Mouse (Mus musculus): ENCODE results near the gene Oas1c. TPM values are rescaled to one million over a fixed set of nuclear protein-coding genes. Genes with fewer than 3 reads are reported as not detected.

The Oas1c gene
- polyA plus RNA-seq, 1 experiment = 6.2 TPM

DNA sequence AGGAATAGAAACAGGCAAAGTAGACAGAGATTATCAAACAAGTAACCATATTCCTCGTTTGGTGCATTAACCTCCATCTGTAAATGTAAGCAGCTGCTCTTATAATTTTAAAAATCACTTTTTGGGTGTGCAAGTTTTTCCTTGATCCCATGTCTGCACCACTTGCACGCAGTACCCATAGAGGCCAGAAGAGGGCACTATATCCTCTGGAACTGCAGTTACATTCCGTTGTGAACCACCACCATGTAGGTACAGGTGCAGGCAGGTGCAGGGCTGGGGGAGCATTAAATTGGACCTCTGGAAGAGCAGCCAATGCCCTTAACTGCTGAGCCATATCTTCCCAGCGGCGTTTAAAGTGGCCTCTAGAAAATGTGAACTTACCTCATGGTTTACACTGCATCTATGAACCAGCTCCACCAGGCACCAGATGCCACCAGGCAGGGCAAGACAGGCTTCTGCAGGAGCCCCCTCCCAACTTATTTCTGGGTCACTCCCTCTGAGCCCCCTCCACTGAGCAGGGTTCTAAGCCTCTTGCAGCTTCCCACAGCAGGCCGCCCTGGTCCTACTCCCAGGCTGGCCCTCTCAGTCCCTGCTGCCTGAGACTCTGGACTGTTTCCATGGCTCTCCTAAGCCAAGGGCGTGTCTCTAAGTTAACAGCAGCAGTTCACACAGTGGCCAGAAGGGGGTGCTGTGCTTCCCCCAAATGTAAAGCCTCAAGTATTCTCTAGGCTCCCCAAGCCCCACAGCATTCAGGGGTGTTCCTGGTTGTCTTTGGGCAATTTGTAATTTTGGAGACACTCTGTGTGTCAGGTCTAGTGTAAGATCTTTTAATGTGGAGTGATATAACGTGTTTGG is 24.6 kb upstream of the Oas1c start:
- H3K36me3 ChIP-seq (ENCODE audit: control insufficient read depth, insufficient read depth, low read length) = no peaks in the 10 kb centered on the region
- no peak for TF ChIP-seq POLR2A (IDR thresholded peaks at IDR 0.05; ENCODE audit: low read depth, low read length)
- TF ChIP-seq CTCF (IDR thresholded peaks at IDR 0.05; ENCODE audit: extremely low read depth, insufficient read depth, insufficient read length, insufficient replicate concordance) = peak; percentile 40; the same call in 1 of the 2 replicates
- H3K27ac ChIP-seq (ENCODE audit: insufficient read depth, low read length) = no peak overlapping the region
- peaks cover 3% of the 10 kb centered on the region; the same call in 1 of the 2 replicates for H3K27me3 ChIP-seq (ENCODE audit: control insufficient read depth, insufficient read depth, low read length)
- H3K4me3 ChIP-seq (ENCODE audit: extremely low read depth, insufficient read depth, insufficient read length) = no peak overlapping the region
- H3K4me1 ChIP-seq (ENCODE audit: control insufficient read depth, insufficient read depth, insufficient read length) = no peaks in the 10 kb centered on the region
- WGBS = 12% methylated on average over 8 of the region's 8 CpGs
- peak; percentile 23 to 43 for DNase-seq (ENCODE audit: low read depth in 1 of 2, low spot score in 2 of 2)

DNA sequence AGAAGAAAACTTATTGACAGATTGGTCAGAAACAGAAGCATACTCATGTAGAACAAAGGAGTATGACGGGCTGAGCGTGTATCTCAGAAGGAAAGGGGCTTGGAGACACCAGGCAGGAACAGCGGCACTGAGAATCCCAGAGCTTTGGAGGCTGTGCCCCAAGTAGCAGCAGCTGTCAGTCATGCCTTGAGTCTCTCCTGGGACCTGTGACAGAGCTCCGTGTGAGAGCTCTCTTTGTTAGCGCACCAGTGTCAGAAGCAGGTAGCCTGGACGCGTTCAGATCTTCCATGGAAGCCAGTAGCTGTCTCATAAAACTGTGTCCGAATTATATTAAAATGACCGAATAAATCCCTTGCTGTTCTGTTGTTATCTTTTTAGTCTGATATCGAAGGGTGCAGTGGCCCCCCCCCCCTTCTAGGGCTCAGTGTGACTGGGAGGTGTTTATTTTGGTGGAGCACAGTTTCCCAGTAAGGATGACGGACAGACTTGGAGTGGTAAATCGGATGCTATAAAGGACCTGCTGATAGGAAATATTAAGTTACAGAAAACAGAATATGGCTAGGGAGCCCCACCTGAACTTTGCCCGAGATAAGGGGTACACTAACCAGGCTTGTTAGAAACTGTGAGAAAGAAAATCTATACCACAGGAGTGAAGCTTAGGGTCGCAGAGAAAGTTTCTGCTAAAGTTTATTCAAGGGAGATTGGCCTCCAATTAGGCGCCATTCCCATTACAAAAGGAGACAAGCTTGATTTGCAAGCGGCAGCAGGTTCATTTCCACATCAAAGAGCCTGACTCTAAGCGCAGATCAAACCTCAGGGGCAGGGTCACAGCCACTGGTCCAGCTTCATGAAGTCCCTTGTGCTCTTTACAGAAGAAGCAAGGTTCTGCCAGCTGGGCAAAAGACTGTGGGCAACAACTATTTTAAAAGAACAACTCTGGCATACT is 21.3 kb upstream of the Oas1c start:
- no peaks in the 10 kb centered on the region for H3K36me3 ChIP-seq (ENCODE audit: control insufficient read depth, insufficient read depth, low read length)
- WGBS = 28% methylated on average over 17 of the region's 17 CpGs
- no peak overlapping the region for H3K27ac ChIP-seq (ENCODE audit: insufficient read depth, low read length)
- H3K4me1 ChIP-seq (ENCODE audit: control insufficient read depth, insufficient read depth, insufficient read length) = no peaks in the 10 kb centered on the region
- no peak overlapping the region for H3K4me3 ChIP-seq (ENCODE audit: extremely low read depth, insufficient read depth, insufficient read length)
- TF ChIP-seq POLR2A (IDR thresholded peaks at IDR 0.05; ENCODE audit: low read depth, low read length) = no peak
- no peak for TF ChIP-seq CTCF (IDR thresholded peaks at IDR 0.05; ENCODE audit: extremely low read depth, insufficient read depth, insufficient read length, insufficient replicate concordance)
- peaks cover 3% of the 10 kb centered on the region; the same call in 1 of the 2 replicates for H3K27me3 ChIP-seq (ENCODE audit: control insufficient read depth, insufficient read depth, low read length)
- no peak for DNase-seq (ENCODE audit: low read depth in 1 of 2, low spot score in 2 of 2)

DNA sequence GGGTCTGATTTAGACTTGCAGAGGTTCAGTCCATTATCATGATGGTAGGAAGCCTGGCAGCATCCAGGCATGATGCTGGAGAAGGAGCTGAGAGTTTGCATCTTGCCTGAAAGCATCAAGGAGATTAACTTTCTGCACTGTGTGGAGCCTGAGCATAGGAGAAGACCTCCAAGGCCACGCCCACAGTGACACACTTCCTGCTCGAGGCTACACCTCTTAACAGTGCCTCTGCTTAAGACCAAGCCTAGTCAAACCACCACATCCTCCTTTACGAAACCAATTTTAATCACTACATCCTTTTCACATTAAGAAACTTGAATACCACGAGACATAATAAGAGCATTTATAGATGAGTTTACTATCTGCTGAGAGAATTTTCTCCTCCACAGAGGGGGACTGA is 18.7 kb upstream of the Oas1c start:
- DNase-seq (ENCODE audit: low read depth in 1 of 2, low spot score in 2 of 2) = peak in 1 of 2 experiments; percentile 43
- 22% methylated on average over 4 of the region's 4 CpGs for WGBS
- no peak overlapping the region for H3K4me3 ChIP-seq (ENCODE audit: extremely low read depth, insufficient read depth, insufficient read length)
- peaks cover 3% of the 10 kb centered on the region; the same call in 1 of the 2 replicates for H3K27me3 ChIP-seq (ENCODE audit: control insufficient read depth, insufficient read depth, low read length)
- no peak overlapping the region for H3K27ac ChIP-seq (ENCODE audit: insufficient read depth, low read length)
- TF ChIP-seq POLR2A (IDR thresholded peaks at IDR 0.05; ENCODE audit: low read depth, low read length) (no peak), CTCF (IDR thresholded peaks at IDR 0.05; ENCODE audit: extremely low read depth, insufficient read depth, insufficient read length, insufficient replicate concordance) (no peak)
- H3K36me3 ChIP-seq (ENCODE audit: control insufficient read depth, insufficient read depth, low read length) = no peaks in the 10 kb centered on the region
- no peaks in the 10 kb centered on the region for H3K4me1 ChIP-seq (ENCODE audit: control insufficient read depth, insufficient read depth, insufficient read length)

DNA sequence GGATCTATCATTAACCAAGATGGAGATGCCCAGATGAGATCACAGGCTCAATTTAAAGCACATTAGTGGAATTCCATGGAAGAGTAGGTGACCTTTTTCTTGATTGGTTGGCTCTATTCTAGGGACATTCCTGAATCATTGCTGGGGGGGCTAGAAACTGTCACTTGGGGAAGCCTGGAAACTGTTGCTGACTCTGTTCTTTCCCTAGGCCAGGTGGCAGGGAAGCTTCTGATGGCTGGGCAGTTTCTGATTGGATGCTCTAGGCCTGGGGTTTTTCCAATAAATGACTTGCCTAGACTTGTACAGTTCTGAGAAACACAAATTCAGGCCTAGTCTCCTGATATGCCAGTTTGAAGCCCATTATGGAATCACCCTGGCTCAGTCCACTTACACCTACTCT is 6.7 kb upstream of the Oas1c start:
- H3K36me3 ChIP-seq (ENCODE audit: control insufficient read depth, insufficient read depth, low read length) = peaks cover 18% of the 10 kb centered on the region
- H3K4me3 ChIP-seq (ENCODE audit: extremely low read depth, insufficient read depth, insufficient read length) = no peak overlapping the region
- H3K27ac ChIP-seq (ENCODE audit: insufficient read depth, low read length) = no peak overlapping the region
- H3K4me1 ChIP-seq (ENCODE audit: control insufficient read depth, insufficient read depth, insufficient read length) = no peaks in the 10 kb centered on the region
- H3K27me3 ChIP-seq (ENCODE audit: control insufficient read depth, insufficient read depth, low read length) = no peaks in the 10 kb centered on the region
- DNase-seq (ENCODE audit: low read depth in 1 of 2, low spot score in 2 of 2) = no peak
- TF ChIP-seq CTCF (IDR thresholded peaks at IDR 0.05; ENCODE audit: extremely low read depth, insufficient read depth, insufficient read length, insufficient replicate concordance) = no peak
- no peak for TF ChIP-seq POLR2A (IDR thresholded peaks at IDR 0.05; ENCODE audit: low read depth, low read length)

DNA sequence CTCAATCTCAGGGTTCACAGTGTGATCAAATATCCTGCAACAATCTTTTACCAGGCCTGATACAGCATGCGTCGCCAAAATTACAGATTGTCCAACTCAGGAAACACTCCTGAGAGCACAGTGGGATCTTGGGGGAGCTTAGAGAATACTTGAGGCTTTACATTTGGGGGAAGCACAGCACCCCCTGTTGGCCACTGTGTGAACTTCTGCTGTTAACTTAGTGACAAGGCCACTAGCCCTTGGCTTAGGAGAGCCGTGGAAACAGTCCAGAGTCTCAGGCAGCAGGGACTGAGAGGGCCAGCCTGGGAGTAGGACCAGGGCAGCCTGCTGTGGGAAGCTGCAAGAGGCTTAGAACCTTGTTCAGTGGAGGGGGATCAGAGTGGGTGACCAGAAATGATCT is 3.6 kb upstream of the Oas1c start:
- DNase-seq (ENCODE audit: low read depth in 1 of 2, low spot score in 2 of 2) = peak in 1 of 2 experiments; percentile 43
- Histone ChIP-seq H3K4me1 (ENCODE audit: control insufficient read depth, insufficient read depth, insufficient read length) (peaks cover 7% of the 10 kb centered on the region; the same call in 1 of the 2 replicates), H3K27ac (ENCODE audit: insufficient read depth, low read length) (no peak overlapping the region), H3K4me3 (ENCODE audit: extremely low read depth, insufficient read depth, insufficient read length) (no peak overlapping the region), H3K36me3 (ENCODE audit: control insufficient read depth, insufficient read depth, low read length) (peaks cover 14% of the 10 kb centered on the region), H3K27me3 (ENCODE audit: control insufficient read depth, insufficient read depth, low read length) (no peaks in the 10 kb centered on the region)
- TF ChIP-seq CTCF (IDR thresholded peaks at IDR 0.05; ENCODE audit: extremely low read depth, insufficient read depth, insufficient read length, insufficient replicate concordance) = peak; percentile 37; the same call in 1 of the 2 replicates
- TF ChIP-seq POLR2A (IDR thresholded peaks at IDR 0.05; ENCODE audit: low read depth, low read length) = no peak
- 75% methylated on average over 3 of the region's 3 CpGs for WGBS

DNA sequence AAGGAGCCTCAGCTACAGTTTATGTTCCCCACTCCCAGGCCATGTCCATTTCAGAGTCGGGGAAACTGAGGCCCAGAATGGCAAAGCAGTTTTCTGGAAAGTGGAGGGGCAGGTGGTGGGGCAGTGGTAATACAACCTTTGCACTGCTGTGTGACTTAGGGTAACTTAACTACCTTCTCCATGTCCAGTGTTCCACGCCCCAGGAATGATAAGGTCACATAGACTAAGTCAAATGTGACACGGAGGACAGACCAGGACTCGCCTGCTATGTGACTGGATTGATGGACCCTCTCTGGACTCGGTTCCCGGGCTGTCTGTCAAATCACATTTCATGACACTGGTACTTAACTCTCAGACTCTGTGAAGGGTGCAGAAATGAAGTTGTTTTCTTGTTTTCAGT is 709 bp upstream of the Oas1c start:
- H3K27ac ChIP-seq (ENCODE audit: insufficient read depth, low read length) = peak overlapping the region; percentile 56
- H3K4me1 ChIP-seq (ENCODE audit: control insufficient read depth, insufficient read depth, insufficient read length) = peaks cover 7% of the 10 kb centered on the region; the same call in 1 of the 2 replicates
- peaks cover 10% of the 10 kb centered on the region for H3K36me3 ChIP-seq (ENCODE audit: control insufficient read depth, insufficient read depth, low read length)
- TF ChIP-seq CTCF (IDR thresholded peaks at IDR 0.05; ENCODE audit: extremely low read depth, insufficient read depth, insufficient read length, insufficient replicate concordance) = no peak
- 48% methylated on average over 6 of the region's 6 CpGs for WGBS
- H3K27me3 ChIP-seq (ENCODE audit: control insufficient read depth, insufficient read depth, low read length) = no peaks in the 10 kb centered on the region
- DNase-seq (ENCODE audit: low read depth in 1 of 2, low spot score in 2 of 2) = no peak
- peak overlapping the region; percentile 90 for H3K4me3 ChIP-seq (ENCODE audit: extremely low read depth, insufficient read depth, insufficient read length)
